Mouse (Mus musculus) intestine, embryonic 16.5 days (tissue): Measurements from ENCODE around the gene Lpcat2b. TPM values are rescaled to one million over a fixed set of nuclear protein-coding genes. Genes with fewer than 3 reads are reported as not detected.

ENCODE experiments used
- ATAC-seq: fragments of 200-750 bp; cut with Nextera tagmentation; 2 replicates; pipeline ENCODE4 v1.8.0; 2017; ENCODE audit warnings: moderate TSS enrichment, moderate library complexity
- H3K27ac ChIP-seq: fragments of 300-500 bp; sonication (generic); 2 replicates; pipeline ENCODE4 v1.5.1; 2014; ENCODE audit warnings: mild to moderate bottlenecking, low read length
- H3K27me3 ChIP-seq: fragments of 300-500 bp; sonication (generic); replicated peaks from 2 replicates; pipeline ENCODE4 v1.6.1; 2014; ENCODE audit warnings: low read length, control low read depth, mixed read lengths; ENCODE audit not compliant: control insufficient read depth, insufficient read depth
- H3K36me3 ChIP-seq: fragments of 300-500 bp; sonication (generic); 2 replicates; pipeline ENCODE4 v1.6.1; 2014; ENCODE audit warnings: low read length, control low read depth; ENCODE audit not compliant: control insufficient read depth, insufficient read depth
- H3K4me1 ChIP-seq: fragments of 300-500 bp; sonication (generic); 2 replicates; pipeline ENCODE4 v1.6.1; 2014; ENCODE audit warnings: low read length, control low read depth, mixed read lengths; ENCODE audit not compliant: control insufficient read depth, insufficient read depth
- H3K4me2 ChIP-seq: fragments of 300-500 bp; sonication (generic); 2 replicates; pipeline ENCODE4 v1.6.1; 2014; ENCODE audit warnings: low read depth, low read length, control low read depth
- H3K4me3 ChIP-seq: fragments of 300-500 bp; sonication (generic); 2 replicates; pipeline ENCODE4 v1.5.1; 2014; ENCODE audit warnings: mild to moderate bottlenecking, low read length
- H3K9ac ChIP-seq: fragments of 300-500 bp; sonication (generic); 2 replicates; pipeline ENCODE4 v1.6.1; 2014; ENCODE audit warnings: low read depth, low read length
- H3K9me3 ChIP-seq: fragments of 300-500 bp; sonication (generic); 2 replicates; pipeline ENCODE4 v1.6.1; 2016; ENCODE audit warnings: low read length, control low read depth; ENCODE audit not compliant: control insufficient read depth
- WGBS: fragments of 180-500 bp; shearing (Covaris S2); extraction: QIAGEN DNeasy Blood & Tissue Kit; methylation state at CpG from one replicate; pipeline ENCODE4 v1.1.7; 2014; 5-methylcytosine and 5-hydroxymethylcytosine counted together
- polyA plus RNA-seq: library from polyadenylated mRNA; unstranded; fragments of >200 nt; fragmentation: Nextera tagmentation; extraction: Ambion mirVana; gene quantifications from 2 replicates; pipeline ENCODE4 v1.2.1, GENCODE M21; 2015

Gene Lpcat2b
- polyA plus RNA-seq, 1 experiment from 2014 or later = not detected

DNA sequence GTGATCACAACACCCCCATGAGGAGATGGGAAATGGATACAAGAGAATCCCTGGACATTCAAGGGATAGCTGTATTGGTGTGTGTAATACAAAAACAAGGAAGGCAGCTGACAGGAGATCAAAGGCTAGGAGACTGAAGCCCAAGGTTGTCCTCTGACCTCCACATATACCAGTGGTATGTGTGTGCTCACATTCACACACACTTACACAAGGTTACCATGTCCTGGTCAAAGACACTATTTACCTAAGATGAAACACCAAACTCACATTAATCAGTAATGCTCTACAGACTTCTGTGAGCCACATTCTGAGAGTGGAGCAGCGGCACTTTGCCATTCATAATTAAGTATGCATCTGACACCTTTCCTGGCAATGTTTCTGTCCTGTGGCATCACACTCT, 21.0 kb upstream of the Lpcat2b start:
- Histone ChIP-seq H3K4me1 (no peaks in the 10 kb centered on the region), H3K9me3 (no peaks in the 10 kb centered on the region), H3K36me3 (no peaks in the 10 kb centered on the region), H3K27ac (no peak overlapping the region), H3K9ac (no peak overlapping the region), H3K27me3 (no peaks in the 10 kb centered on the region), H3K4me2 (no peak overlapping the region), H3K4me3 (no peak overlapping the region)
- no peak for ATAC-seq
- 81% methylated on average over 1 of the region's 1 CpGs for WGBS

DNA sequence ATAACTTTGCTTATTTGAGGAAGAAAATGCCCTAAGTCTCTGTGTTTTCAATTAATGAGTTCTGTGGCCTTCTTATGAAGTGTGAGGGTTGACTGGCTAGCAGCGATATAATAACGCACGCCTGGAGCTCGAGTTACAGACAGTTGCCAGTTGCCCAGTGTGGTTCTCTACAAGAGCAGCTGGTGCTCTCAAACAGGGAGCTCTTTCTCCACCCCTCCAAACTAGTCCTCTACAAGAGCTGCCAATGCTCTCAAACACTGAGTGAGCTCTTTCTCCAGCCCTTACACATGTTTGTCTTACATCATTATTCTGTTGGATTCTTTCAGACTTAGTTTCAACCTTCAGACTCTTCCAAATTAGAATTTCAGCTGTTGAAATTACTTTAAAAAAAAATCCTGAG, 20.0 kb upstream of the Lpcat2b start:
- ATAC-seq = no peak
- no peak overlapping the region for H3K9ac ChIP-seq
- no peaks in the 10 kb centered on the region for H3K9me3 ChIP-seq
- H3K27ac ChIP-seq = no peak overlapping the region
- H3K4me2 ChIP-seq = no peak overlapping the region
- WGBS = 53% methylated on average over 4 of the region's 4 CpGs
- H3K36me3 ChIP-seq = no peaks in the 10 kb centered on the region
- no peaks in the 10 kb centered on the region for H3K4me1 ChIP-seq
- no peaks in the 10 kb centered on the region for H3K27me3 ChIP-seq
- no peak overlapping the region for H3K4me3 ChIP-seq

DNA sequence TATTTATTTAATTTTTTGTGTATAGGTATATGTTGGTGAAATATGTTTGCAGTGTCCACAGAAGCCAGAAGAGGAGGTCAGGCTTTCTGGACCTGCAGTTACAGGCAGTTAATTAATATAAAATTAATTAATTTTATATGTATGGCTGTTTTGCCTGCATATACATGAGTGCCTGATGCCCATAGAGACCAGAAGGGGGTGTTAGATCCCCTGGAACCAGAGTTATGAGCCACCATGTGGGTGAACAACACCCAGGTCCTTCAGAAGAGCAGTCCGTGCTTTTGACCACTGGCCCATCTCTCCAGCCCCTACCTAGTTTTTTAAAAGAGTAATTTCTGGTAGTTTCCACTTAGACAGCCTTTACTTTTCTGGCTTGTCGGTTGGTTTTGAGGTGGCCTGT, 19.1 kb upstream of the Lpcat2b start:
- Histone ChIP-seq H3K36me3 (no peaks in the 10 kb centered on the region), H3K4me3 (no peak overlapping the region), H3K4me1 (no peaks in the 10 kb centered on the region), H3K9me3 (no peaks in the 10 kb centered on the region), H3K27me3 (no peaks in the 10 kb centered on the region), H3K4me2 (no peak overlapping the region), H3K27ac (no peak overlapping the region), H3K9ac (no peak overlapping the region)
- no peak for ATAC-seq
- WGBS = 82% methylated on average over 2 of the region's 2 CpGs

DNA sequence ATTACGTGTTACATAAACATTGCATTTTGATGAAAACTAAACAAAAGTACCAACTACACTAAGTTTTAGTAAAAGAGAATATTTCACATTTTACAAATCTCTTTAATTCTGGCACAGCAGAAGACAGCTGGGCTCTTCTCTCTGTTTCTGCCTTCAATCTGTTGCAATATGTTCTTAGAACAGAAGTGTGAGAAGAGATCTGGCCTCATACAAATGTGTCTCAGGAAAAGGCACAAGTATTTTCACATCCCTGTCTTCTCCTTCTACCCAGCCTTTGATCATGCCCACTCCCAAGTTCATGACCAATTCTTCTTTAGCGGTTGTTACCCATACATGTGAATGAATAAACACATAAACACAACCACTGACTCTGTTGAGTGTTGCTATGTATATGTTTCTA, 16.3 kb upstream of the Lpcat2b start:
- no peak for ATAC-seq
- H3K27me3 ChIP-seq = no peaks in the 10 kb centered on the region
- WGBS = 78% methylated on average over 2 of the region's 2 CpGs
- H3K27ac ChIP-seq = no peak overlapping the region
- no peaks in the 10 kb centered on the region for H3K9me3 ChIP-seq
- H3K4me2 ChIP-seq = no peak overlapping the region
- H3K9ac ChIP-seq = no peak overlapping the region
- no peaks in the 10 kb centered on the region for H3K4me1 ChIP-seq
- H3K4me3 ChIP-seq = no peak overlapping the region
- H3K36me3 ChIP-seq = no peaks in the 10 kb centered on the region

GRCm38 (mm10) chr5:107421676-107422075, 9.7 kb upstream of the Lpcat2b start:
- Histone ChIP-seq H3K4me3 (no peak overlapping the region), H3K36me3 (no peaks in the 10 kb centered on the region), H3K4me1 (no peaks in the 10 kb centered on the region), H3K9me3 (no peaks in the 10 kb centered on the region), H3K27ac (no peak overlapping the region), H3K4me2 (no peak overlapping the region), H3K27me3 (no peaks in the 10 kb centered on the region), H3K9ac (no peak overlapping the region)
- 9% methylated on average over 1 of the region's 1 CpGs for WGBS
- no peak for ATAC-seq

DNA sequence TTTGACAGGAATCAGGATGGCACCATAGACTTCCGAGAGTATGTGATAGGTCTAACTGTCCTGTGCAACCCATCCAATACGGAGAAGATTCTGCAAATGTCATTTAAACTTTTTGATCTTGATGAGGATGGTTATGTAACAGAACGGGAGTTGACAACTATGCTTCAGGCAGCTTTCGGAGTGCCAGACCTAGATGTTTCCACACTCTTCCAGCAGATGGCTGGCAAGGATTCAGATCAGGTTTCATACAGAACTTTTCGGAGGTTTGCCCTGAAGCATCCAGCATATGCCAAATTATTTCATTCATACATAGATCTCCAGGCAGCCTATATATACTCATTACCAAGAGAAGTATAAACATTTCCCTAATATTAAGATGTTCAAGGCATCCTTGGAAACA, 2.7 kb downstream of the Lpcat2b start:
- ATAC-seq = no peak
- Histone ChIP-seq H3K4me3 (no peak overlapping the region), H3K9ac (no peak overlapping the region), H3K4me2 (no peak overlapping the region), H3K36me3 (no peaks in the 10 kb centered on the region), H3K9me3 (no peaks in the 10 kb centered on the region), H3K27me3 (no peaks in the 10 kb centered on the region), H3K4me1 (peaks cover 6% of the 10 kb centered on the region), H3K27ac (no peak overlapping the region)
- WGBS = 86% methylated on average over 5 of the region's 5 CpGs

- no peak for ATAC-seq
- no peak overlapping the region for H3K27ac ChIP-seq
- no peak overlapping the region for H3K4me3 ChIP-seq
- 93% methylated on average over 6 of the region's 6 CpGs for WGBS
- no peaks in the 10 kb centered on the region for H3K9me3 ChIP-seq
- no peaks in the 10 kb centered on the region for H3K36me3 ChIP-seq
- no peak overlapping the region for H3K9ac ChIP-seq
- peaks cover 6% of the 10 kb centered on the region for H3K4me1 ChIP-seq
- no peaks in the 10 kb centered on the region for H3K27me3 ChIP-seq
- no peak overlapping the region for H3K4me2 ChIP-seq
Measured at GRCm38 (mm10) chr5:107436185-107436584, 4.8 kb downstream of the Lpcat2b start.

- Histone ChIP-seq H3K27ac (no peak overlapping the region), H3K27me3 (no peaks in the 10 kb centered on the region), H3K4me2 (no peak overlapping the region), H3K9ac (no peak overlapping the region), H3K4me1 (peaks cover 6% of the 10 kb centered on the region), H3K9me3 (no peaks in the 10 kb centered on the region), H3K4me3 (no peak overlapping the region), H3K36me3 (no peaks in the 10 kb centered on the region)
- 71% methylated on average over 6 of the region's 6 CpGs for WGBS
- no peak for ATAC-seq
Measured at GRCm38 (mm10) chr5:107436587-107437209, 5.3 kb downstream of the Lpcat2b start.

- H3K9ac ChIP-seq = peak within 1 kb of the TSS; percentile 96
- H3K36me3 ChIP-seq = no peaks in the 10 kb centered on the region
- H3K4me1 ChIP-seq = peaks cover 6% of the 10 kb centered on the region
- ATAC-seq = peak; percentile 99
- no peaks in the 10 kb centered on the region for H3K27me3 ChIP-seq
- under 1% methylated on average over 51 of the region's 51 CpGs for WGBS
- no peaks in the 10 kb centered on the region for H3K9me3 ChIP-seq
- H3K4me3 ChIP-seq = peak within 1 kb of the TSS; percentile 94
- H3K27ac ChIP-seq = peak within 1 kb of the TSS; percentile 89
- peak within 1 kb of the TSS; percentile 81 for H3K4me2 ChIP-seq
Measured at GRCm38 (mm10) chr5:107437464-107438281, 6.3 kb downstream of the Lpcat2b start, which contains the start of gene Btbd8. TSS of gene Btbd8 (plus strand) at chr5:107437997.
